Mouse (Mus musculus) embryo, embryonic 10.5 days (tissue): Measurements from ENCODE around the gene Gm29609.

ENCODE experiments used
- DNase-seq: peaks from one replicate; pipeline ENCODE4 v3.0.0-alpha.2; 2015; ENCODE audit warnings: low spot score

The Gm29609 gene

DNA sequence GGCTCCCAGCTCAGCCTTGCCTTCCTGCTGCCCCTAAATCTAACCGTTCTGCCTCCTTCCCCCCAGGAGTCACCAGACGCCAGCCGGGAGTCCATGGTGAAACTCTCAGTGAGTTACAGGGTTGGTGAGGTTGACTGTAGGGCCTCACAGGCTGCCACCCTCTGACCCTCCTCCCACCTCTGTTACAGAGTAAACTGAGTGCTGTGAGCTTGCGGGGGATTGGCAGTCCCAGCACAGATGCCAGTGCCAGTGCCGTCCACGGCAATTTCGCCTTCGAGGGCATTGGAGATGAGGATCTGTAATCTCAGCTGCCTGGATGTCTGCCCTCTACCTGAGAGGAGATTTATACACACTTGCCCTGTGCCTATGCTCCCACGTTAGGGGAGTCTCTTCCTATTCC lies 18.5 kb upstream of the Gm29609 start:
- no peak for DNase-seq

DNA sequence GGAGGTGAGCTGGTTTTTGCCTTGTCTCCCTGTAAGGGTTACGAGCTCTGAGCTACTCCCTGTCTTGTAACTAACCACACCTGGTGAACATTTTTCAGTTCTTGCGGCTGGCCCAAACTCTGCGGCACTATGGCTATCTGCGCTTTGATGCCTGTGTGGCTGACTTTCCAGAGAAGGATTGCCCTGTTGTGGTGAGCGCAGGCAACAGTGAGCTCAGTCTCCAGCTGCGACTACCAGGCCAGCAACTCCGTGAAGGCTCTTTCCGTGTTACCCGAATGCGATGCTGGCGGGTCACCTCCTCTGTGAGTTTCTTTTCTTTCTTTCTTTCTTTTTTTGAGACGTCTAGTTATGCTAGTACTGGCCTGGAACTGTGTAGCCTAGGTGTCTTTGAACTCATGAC lies 17.4 kb upstream of the Gm29609 start:
- no peak for DNase-seq

- no peak for DNase-seq
Measured at GRCm38 (mm10) chr5:31196207-31196606, 16.5 kb upstream of the Gm29609 start.

DNA sequence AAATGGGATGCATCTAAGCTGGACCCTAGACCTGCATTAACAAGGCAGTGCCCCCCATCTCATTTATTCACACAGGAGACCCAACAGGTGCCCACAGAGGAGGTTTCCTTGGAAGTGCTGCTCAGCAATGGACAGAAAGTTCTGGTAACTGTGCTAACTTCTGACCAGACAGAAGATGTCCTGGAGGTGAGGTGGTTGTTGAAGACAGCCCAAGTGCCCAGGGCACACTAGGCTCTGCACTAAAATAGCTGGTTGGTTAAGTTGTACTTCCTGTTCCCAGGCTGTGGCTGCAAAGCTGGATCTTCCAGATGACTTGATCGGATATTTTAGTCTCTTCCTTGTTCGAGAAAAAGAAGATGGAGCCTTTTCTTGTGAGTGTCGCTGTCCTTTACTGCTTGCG lies 16.0 kb upstream of the Gm29609 start:
- DNase-seq = no peak

GRCm38 (mm10) chr5:31194486-31195485 lies 15.1 kb upstream of the Gm29609 start:
- no peak for DNase-seq

DNA sequence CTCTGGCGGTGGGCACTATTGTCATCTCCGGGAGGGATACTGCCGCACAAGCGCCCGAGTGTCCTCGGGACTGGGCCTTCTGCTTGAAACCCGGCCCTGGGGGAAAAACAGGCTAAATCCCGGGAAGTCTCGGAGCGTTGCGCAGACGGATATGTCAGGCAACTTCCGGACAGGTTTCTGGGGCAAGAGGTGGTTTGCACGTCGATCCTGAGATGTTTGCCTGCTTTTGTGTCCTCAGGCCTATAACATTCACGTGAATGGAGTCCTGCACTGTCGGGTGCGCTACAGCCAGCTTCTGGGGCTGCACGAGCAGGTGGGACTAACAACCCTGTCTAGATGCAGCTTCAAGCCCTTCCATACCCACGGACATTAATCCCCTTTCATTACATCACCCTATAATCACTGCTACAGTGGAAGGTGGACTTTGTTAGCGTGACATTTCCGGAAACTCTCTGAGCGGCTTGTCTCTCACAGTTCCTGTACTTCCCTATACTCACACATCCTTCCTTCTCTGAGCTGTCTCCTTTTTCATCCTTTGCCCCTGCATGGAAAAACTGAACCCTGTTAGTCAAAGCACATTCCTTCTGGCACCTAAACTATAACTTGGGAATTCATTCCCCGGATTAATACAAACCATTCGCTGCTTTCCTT lies 14.0 kb upstream of the Gm29609 start:
- peak; percentile 29 for DNase-seq

- DNase-seq = peak; percentile 99
Measured at GRCm38 (mm10) chr5:31192939-31193630, 13.4 kb upstream of the Gm29609 start, which contains the start of the genes Snx17 and Eif2b4. Snx17 (plus strand) TSS chr5:31193227. Eif2b4 (minus strand) TSS chr5:31193430.

DNA sequence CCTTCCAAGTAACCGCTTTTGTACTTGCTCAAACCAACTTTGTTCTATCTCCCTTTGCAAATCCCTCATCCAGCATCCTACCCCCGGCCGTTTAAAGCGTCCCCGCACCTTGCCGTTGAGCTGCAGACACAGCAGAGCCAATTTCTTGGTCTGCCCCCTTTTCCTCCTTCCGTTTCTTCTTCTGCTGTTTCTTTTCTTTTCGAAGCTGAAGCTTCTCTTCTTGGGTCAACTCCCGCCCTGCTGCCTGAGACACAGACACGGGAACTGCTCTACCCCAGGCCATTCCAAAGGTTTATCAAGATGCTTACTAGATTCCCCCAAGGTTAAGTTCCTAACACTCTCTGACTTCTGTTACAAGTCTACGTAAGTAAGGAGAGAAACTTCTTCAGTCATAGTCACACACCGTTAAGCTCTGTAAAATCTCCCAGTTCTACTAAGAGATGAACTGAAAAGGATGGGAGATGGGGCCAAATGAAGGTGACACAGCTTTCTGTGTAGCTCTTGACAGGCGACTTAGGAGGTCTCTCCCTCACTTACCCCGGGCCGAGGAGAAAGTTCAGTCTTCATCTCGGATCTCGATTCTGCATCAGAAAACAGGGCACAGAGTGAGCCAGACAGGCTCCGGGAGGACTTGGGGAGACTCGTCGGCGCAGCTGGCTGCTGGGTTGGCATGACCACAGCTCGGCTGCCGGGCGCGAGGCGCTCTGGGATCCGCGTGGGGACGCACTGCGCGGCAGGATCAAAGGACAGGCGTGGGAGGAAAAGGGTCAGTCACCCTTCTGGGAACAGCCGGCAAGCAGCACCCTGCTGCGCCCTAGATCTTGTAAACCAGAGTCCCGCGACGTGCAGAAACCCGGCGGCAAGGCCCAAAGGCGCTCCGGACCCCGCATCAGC lies 12.6 kb upstream of the Gm29609 start:
- no peak for DNase-seq

- no peak for DNase-seq
Measured at GRCm38 (mm10) chr5:31190201-31190600, 10.5 kb upstream of the Gm29609 start.

GRCm38 (mm10) chr5:31188223-31188840 lies 8.6 kb upstream of the Gm29609 start:
- peak; percentile 36 for DNase-seq

DNA sequence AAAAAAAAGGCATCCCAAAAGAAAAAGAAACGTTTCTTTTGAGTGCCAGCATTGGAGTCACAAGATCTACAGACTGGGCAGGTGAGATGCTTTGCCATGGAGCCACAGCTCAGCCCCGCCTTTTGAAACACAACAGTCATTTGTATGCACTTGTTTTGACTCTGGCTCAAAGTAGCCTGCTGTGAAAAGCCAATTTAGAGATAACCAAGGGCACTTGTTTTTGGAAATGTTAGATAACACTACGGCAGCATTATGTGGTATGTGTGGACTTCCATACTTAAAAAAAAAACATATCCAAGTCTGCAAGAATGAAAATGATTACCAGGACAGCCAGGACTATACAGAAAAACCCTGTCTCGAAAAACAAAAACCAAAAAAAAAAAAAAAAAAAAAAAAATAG lies 4.0 kb upstream of the Gm29609 start:
- no peak for DNase-seq

DNA sequence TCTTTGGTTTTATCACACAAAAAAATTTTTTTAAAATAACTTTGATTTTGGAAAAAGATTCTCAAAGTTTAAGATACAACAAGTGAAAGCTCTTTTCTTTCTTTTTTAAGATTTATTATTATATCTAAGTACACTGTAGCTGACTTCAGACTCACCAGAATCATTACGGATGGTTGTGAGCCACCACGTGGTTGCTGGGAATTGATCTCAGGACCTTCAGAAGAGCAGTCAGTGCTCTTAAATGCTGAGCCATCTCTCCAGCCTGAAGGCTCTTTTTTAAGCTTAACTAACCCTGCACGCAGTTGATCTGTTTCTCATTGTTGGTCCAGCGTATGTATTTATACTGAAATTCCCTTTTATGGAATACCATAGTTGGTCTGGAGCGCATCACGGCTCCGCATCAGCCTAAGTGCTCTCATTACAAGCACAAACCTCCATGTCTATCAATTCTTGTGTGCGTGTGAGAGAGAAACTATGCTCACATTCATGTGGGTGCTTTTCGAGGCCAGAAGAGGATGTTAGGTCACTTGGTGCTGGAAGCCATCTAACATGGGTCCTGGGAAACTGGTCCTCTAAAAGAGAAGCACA lies 1.6 kb upstream of the Gm29609 start:
- DNase-seq = no peak

DNA sequence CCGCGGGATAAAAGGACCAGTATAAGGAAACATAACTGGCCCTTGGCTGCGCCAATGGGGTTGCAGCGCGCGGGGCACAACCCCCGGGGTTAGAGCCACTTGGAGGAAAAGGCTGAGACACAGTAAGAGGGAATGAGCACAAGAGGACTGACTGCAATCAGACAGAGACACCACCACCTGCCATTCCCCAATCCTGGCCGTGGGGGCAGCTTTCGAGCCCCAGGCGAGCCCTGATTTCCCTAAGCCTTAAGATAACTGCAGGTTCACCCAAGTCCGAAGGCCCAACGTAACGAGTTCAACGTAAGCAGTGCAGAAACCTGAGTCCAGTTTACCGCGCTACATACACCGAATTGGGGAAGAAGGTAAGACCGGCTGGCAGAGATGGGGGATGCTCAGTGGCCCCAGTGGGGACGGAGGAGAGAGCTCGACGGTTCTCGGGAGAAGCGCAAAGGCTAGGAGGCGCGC lies 378 bp downstream of the Gm29609 start:
- DNase-seq = peak; percentile 62

GRCm38 (mm10) chr5:31168630-31169029 lies 11.1 kb downstream of the Gm29609 start:
- no peak for DNase-seq

DNA sequence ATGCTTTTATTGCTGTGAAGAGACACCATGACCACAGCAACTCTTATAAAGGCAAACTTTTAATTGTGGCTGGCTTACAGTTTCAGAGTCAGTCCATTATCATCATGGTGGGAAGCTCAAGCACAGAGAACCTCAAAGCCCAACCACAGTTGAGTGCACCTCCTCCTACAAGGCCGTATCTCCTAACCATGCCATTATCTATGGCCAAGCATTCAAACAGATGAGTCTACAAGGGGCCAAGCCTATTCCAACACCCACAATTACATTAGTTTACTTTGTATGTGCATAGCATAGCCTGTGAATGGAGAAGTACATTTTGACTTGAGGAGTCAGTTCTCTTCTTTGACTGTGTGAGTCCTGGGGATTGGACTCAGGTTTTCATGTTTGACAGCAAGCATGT lies 14.8 kb downstream of the Gm29609 start:
- DNase-seq = no peak

- no peak for DNase-seq
Measured at GRCm38 (mm10) chr5:31162462-31162861, 17.2 kb downstream of the Gm29609 start.

DNA sequence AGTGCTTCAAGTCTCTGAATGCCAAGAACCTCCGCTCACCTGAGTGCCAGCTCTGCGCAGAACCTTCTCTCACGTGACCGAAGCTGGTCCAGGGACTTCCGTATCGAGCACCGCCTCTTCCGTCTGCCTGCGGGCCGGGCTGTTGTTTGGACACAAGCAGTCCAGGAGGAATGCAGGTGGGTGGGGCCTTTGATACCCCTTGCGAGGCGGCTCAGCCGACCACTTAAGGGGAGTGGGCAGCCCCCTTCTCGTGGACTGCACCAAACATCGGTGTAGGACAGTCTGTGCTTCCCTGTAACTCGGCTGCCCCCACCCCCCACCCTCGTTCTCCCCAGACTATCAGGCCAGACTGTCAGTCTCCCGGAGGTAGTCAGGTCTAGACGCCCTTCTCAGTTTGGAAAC lies 25.6 kb downstream of the Gm29609 start, which contains the start of gene Mpv17:
TSS of gene Mpv17 (minus strand) at position 100 of the 402 bp plus-strand sequence.
- peak; percentile 92 for DNase-seq

- DNase-seq = no peak
Measured at GRCm38 (mm10) chr5:31153516-31154151, 26.1 kb downstream of the Gm29609 start.

DNA sequence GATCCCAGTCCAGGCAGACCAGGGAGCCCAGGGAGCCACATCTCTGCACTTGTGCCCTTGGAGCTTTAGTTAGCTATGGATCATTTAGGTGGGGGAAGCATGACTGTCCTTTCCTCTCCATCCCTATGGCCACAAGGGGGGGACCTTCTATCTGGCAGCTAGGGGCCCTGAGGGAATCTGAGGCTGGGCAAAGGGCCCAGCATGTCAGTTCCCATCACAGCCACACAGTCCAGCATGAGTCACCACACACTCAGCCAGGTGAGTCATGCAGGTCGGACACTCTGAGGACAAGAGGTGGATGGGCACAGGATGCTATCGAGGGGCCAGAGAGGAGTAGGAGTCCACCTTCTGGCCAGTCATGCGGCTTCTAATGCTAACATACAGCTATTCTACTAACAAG lies 28.0 kb downstream of the Gm29609 start:
- DNase-seq = no peak

DNA sequence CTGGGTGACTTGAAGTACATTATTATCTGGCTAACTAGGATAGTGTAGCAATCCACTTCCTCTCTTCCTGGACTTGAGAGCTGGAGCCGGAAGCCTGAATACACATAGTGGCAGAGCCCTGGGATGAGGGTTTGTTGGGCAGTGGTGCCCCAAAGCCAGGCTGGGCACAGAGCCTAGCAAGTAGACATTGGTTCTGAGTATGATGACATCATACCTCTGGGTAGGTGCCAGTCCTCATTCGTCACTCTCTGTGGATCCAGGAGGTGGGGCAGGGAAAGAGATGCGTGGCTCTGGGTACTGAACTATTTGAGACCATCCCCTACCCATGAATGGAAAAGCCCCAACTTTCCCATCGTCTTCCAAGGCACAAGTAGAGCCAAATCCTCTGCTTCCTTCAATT lies 29.9 kb downstream of the Gm29609 start:
- DNase-seq = no peak
